Mouse (Mus musculus): ENCODE data around the gene Phldb1. TPM values are rescaled to one million over a fixed set of nuclear protein-coding genes. Genes with fewer than 3 reads are reported as not detected.
"Not testable (repeated sequence)": the region's sequence is repeated elsewhere in the genome, so short reads cannot be mapped to it uniquely, and the experiment has no call there.

Phldb1 gene
- total RNA-seq, 4 experiments from 2014 or later, result 82.9 to 91.9 (median 86.3) TPM

GRCm38 (mm10) chr9:44655098-44656066 lies 79.6 kb downstream of the Phldb1 start:
- DNase-seq (ENCODE audit: low spot score in 2 of 2), result no peak

GRCm38 (mm10) chr9:44653896-44654295 lies 81.1 kb downstream of the Phldb1 start:
- DNase-seq (ENCODE audit: low spot score in 2 of 2), result no peak

- DNase-seq (ENCODE audit: low spot score in 2 of 2), result peak in 1 of 2 experiments; percentile 45
Observed at GRCm38 (mm10) chr9:44652027-44652426, 83.0 kb downstream of the Phldb1 start.

GRCm38 (mm10) chr9:44648881-44649281 lies 86.1 kb downstream of the Phldb1 start:
- no peak for DNase-seq (ENCODE audit: low spot score in 2 of 2)

- DNase-seq (ENCODE audit: low spot score in 2 of 2), result no peak
Observed at GRCm38 (mm10) chr9:44647656-44648055, 87.3 kb downstream of the Phldb1 start.

- DNase-seq (ENCODE audit: low spot score in 2 of 2), result no peak
Observed at GRCm38 (mm10) chr9:44647026-44647425, 88.0 kb downstream of the Phldb1 start.

- no peak for DNase-seq (ENCODE audit: low spot score in 2 of 2)
Observed at GRCm38 (mm10) chr9:44646366-44646765, 88.6 kb downstream of the Phldb1 start.

- no peak for DNase-seq (ENCODE audit: low spot score in 2 of 2)
Observed at GRCm38 (mm10) chr9:44645924-44646323, 89.1 kb downstream of the Phldb1 start.

- DNase-seq (ENCODE audit: low spot score in 2 of 2), result no peak
Observed at GRCm38 (mm10) chr9:44645481-44645880, 89.5 kb downstream of the Phldb1 start.

GRCm38 (mm10) chr9:44644186-44644585 lies 90.8 kb downstream of the Phldb1 start:
- DNase-seq (ENCODE audit: low spot score in 2 of 2), result no peak

- DNase-seq (ENCODE audit: low spot score in 2 of 2), result no peak
Observed at GRCm38 (mm10) chr9:44643103-44643502, 91.9 kb downstream of the Phldb1 start.

GRCm38 (mm10) chr9:44641616-44642015 lies 93.4 kb downstream of the Phldb1 start:
- DNase-seq (ENCODE audit: low spot score in 2 of 2), result no peak

- no peak for DNase-seq (ENCODE audit: low spot score in 2 of 2)
Observed at GRCm38 (mm10) chr9:44640646-44641357, 94.2 kb downstream of the Phldb1 start.

GRCm38 (mm10) chr9:44640028-44640427 lies 95.0 kb downstream of the Phldb1 start:
- DNase-seq (ENCODE audit: low spot score in 2 of 2), result not testable (repeated sequence)

GRCm38 (mm10) chr9:44638726-44639125 lies 96.3 kb downstream of the Phldb1 start:
- DNase-seq (ENCODE audit: low spot score in 2 of 2), result not testable (repeated sequence)

GRCm38 (mm10) chr9:44637551-44638169 lies 97.3 kb downstream of the Phldb1 start:
- DNase-seq (ENCODE audit: low spot score in 2 of 2), result no peak

Other genes starting within 250 kb of the Phldb1 start
- not detected for gene Cxcr5, start 173.3 kb downstream of the Phldb1 start, total RNA-seq (2022)
- gene Ddx6, start 130.3 kb downstream of the Phldb1 start, total RNA-seq (2022), result 100 to 1,000 TPM; 137 to 157 (median 145) TPM
- gene Treh, start 62.0 kb downstream of the Phldb1 start, total RNA-seq (2022), result under 1 TPM in 1 of 4 experiments, not detected in 3; 0.28 TPM
- 100 to 1,000 TPM in 1 of 4 experiments, 10 to 100 TPM in 3; 96.2 to 117 (median 98.0) TPM for gene Arcn1, start 32.6 kb upstream of the Phldb1 start, total RNA-seq (2022)
- 10 to 100 TPM; 60.2 to 78.5 (median 70.8) TPM for gene Ift46, start 32.7 kb upstream of the Phldb1 start, total RNA-seq (2022)
- 10 to 100 TPM; 44.8 to 61.5 (median 58.2) TPM for gene Tmem25, start 64.1 kb upstream of the Phldb1 start, total RNA-seq (2022)
- 1 to 10 TPM in 3 of 4 experiments, under 1 TPM in 1; 0.42 to 1.4 (median 1.2) TPM for gene Ttc36, start 67.9 kb upstream of the Phldb1 start, total RNA-seq (2022)
- 100 to 1,000 TPM in 1 of 4 experiments, 10 to 100 TPM in 3; 64.3 to 102 (median 73.5) TPM for gene Kmt2a, start 146.1 kb upstream of the Phldb1 start, total RNA-seq (2022)
- gene Atp5l, start 185.5 kb upstream of the Phldb1 start, total RNA-seq (2022), result 100 to 1,000 TPM; 275 to 372 (median 321) TPM
- gene Ube4a, start 230.4 kb upstream of the Phldb1 start, total RNA-seq (2022), result 10 to 100 TPM; 62.3 to 70.2 (median 68.5) TPM
- gene Cd3g, start 245.2 kb upstream of the Phldb1 start, total RNA-seq (2022), result not detected
- not detected for gene Cd3d, start 246.6 kb upstream of the Phldb1 start, total RNA-seq (2022)

Data from left cerebral cortex, adult 8-10 months (tissue).